Mouse (Mus musculus) lung, adult 2 months (tissue): ENCODE results near the gene Mcam.

Source experiments
- CTCF ChIP-seq: fragments of 200-500 bp; IDR thresholded peaks from 2 replicates; pipeline ENCODE4 v1.5.1; 2011; ENCODE audit warnings: mild to moderate bottlenecking, low read length, control low read depth; ENCODE audit not compliant: insufficient read depth
- POLR2A ChIP-seq: fragments of 200-500 bp; IDR thresholded peaks from 2 replicates; pipeline ENCODE4 v1.6.1; 2011; ENCODE audit warnings: low read depth, mild to moderate bottlenecking, control low read depth, low read length, borderline replicate concordance; ENCODE audit errors: extremely low read depth

DNA sequence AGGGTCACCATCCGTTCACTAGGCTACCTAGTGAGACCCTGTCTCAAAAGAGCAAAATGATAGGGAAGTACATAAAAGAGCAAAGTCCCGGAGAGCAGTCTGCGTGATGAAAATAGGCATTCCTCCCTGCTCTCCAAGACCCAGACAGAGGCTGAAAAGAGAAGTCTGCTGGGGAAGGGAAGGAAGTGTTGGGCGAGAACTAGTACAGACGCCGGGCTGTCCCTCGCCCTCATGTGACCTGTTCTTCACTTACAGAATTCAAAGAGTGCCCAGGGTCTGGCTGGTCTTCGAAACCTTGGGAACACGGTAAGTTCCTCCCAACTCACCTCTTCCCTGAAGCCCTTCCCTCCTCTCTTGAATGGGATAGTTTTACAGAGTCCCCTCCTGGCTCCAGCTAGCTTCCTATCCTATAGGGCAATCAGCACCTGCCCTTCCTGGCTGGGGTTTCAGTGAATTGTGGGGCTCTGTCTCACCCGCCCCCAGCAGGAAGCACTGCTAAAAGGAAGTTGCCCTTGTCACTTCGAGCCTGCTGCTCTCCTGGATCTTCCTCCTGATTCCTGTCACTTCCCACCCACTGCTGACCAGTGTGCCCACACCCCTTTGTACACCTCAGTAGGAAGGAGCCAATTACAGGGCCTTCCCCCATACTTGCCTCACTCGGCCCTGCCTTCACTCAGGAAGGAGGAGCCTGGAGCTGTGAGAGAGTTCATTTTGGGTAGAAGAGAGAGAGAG, 45.2 kb upstream of the Mcam start:
- no peak for TF ChIP-seq CTCF
- TF ChIP-seq POLR2A: no peak
